Mouse (Mus musculus): ENCODE measurements around the gene Mcat. TPM values are rescaled to one million over a fixed set of nuclear protein-coding genes. Genes with fewer than 3 reads are reported as not detected.

Gene Mcat
- polyA plus RNA-seq, 1 experiment from 2014 or later = 26.7 TPM

GRCm38 (mm10) chr15:83576651-83577050 lies 13.1 kb upstream of the Mcat start:
- CTCF ChIA-PET = no interaction called here
- no peak for ATAC-seq
- no peaks in the 10 kb centered on the region for H3K27me3 ChIP-seq
- TF ChIP-seq CTCF (IDR thresholded peaks at IDR 0.05) = no peak
- POLR2A ChIA-PET = no interaction called here
- in situ Hi-C loops (cut with MboI; ENCODE audit: low pct_unique_long_range_greater_than_20kb) = no loop called here
- no peak for DNase-seq (ENCODE audit: low read depth, low spot score)

- TF ChIP-seq CTCF (IDR thresholded peaks at IDR 0.05) = no peak
- no peaks in the 10 kb centered on the region for H3K27me3 ChIP-seq
- no peak for DNase-seq (ENCODE audit: low read depth, low spot score)
- in situ Hi-C loops (cut with MboI; ENCODE audit: low pct_unique_long_range_greater_than_20kb) = no loop called here
- ATAC-seq = no peak
- ChIA-PET POLR2A (no interaction called here), CTCF (interaction anchor here (1.2 to 1.6 kb wide), 2 partner anchors 8 to 17 kb away, joined by 4 to 5 read pairs; no protein-coding TSS in a partner anchor)
These were observed 12.0 kb upstream of the Mcat start for GRCm38 (mm10) chr15:83575543-83575942.

- ATAC-seq = peak; percentile 80
- in situ Hi-C loops (cut with MboI; ENCODE audit: low pct_unique_long_range_greater_than_20kb) = no loop called here
- TF ChIP-seq CTCF (IDR thresholded peaks at IDR 0.05) = no peak
- POLR2A ChIA-PET = no interaction called here
- peak; percentile 83 for DNase-seq (ENCODE audit: low read depth, low spot score)
- H3K27me3 ChIP-seq = no peaks in the 10 kb centered on the region
- CTCF ChIA-PET = interaction anchor here (0.8 to 1.6 kb wide), 3 partner anchors 9 to 18 kb away, joined by 3 to 5 read pairs (median 4); no protein-coding TSS in a partner anchor
These were observed 11.3 kb upstream of the Mcat start for GRCm38 (mm10) chr15:83574731-83575351.

GRCm38 (mm10) chr15:83573606-83574005 lies 10.0 kb upstream of the Mcat start:
- CTCF ChIA-PET = no interaction called here
- TF ChIP-seq CTCF (IDR thresholded peaks at IDR 0.05) = no peak
- POLR2A ChIA-PET = interaction anchor here (0.6 kb wide), 1 partner anchor 8 kb away, joined by 3 read pairs; no protein-coding TSS in a partner anchor
- ATAC-seq = no peak
- no peak for DNase-seq (ENCODE audit: low read depth, low spot score)
- in situ Hi-C loops (cut with MboI; ENCODE audit: low pct_unique_long_range_greater_than_20kb) = no loop called here
- H3K27me3 ChIP-seq = no peaks in the 10 kb centered on the region

GRCm38 (mm10) chr15:83572132-83572531 lies 8.5 kb upstream of the Mcat start:
- no peak for ATAC-seq
- no peaks in the 10 kb centered on the region for H3K27me3 ChIP-seq
- in situ Hi-C loops (cut with MboI; ENCODE audit: low pct_unique_long_range_greater_than_20kb) = no loop called here
- ChIA-PET CTCF (interaction anchor here (1.1 kb wide), 1 partner anchor 13 kb away, joined by 3 read pairs; no protein-coding TSS in a partner anchor), POLR2A (no interaction called here)
- no peak for TF ChIP-seq CTCF (IDR thresholded peaks at IDR 0.05)
- DNase-seq (ENCODE audit: low read depth, low spot score) = no peak

- ChIA-PET POLR2A (no interaction called here), CTCF (interaction anchor here (1.1 kb wide), 1 partner anchor 12 kb away, joined by 3 read pairs; no protein-coding TSS in a partner anchor)
- in situ Hi-C loops (cut with MboI; ENCODE audit: low pct_unique_long_range_greater_than_20kb) = no loop called here
- DNase-seq (ENCODE audit: low read depth, low spot score) (no peak), ATAC-seq (peak; percentile 9)
- TF ChIP-seq CTCF (IDR thresholded peaks at IDR 0.05) = no peak
- no peaks in the 10 kb centered on the region for H3K27me3 ChIP-seq
These were observed 8.0 kb upstream of the Mcat start for GRCm38 (mm10) chr15:83571636-83572035.

- no peak for DNase-seq (ENCODE audit: low read depth, low spot score)
- CTCF ChIA-PET = interaction anchor here (0.9 to 1.2 kb wide), 3 partner anchors 11 to 24 kb away, joined by 3 read pairs; no protein-coding TSS in a partner anchor
- ATAC-seq = no peak
- in situ Hi-C loops (cut with MboI; ENCODE audit: low pct_unique_long_range_greater_than_20kb) = no loop called here
- POLR2A ChIA-PET = interaction anchor here (0.5 kb wide), 1 partner anchor 381 kb away, joined by 5 read pairs; no protein-coding TSS in a partner anchor
- no peak for TF ChIP-seq CTCF (IDR thresholded peaks at IDR 0.05)
- H3K27me3 ChIP-seq = no peaks in the 10 kb centered on the region
These were observed 7.1 kb upstream of the Mcat start for GRCm38 (mm10) chr15:83570641-83571040.

GRCm38 (mm10) chr15:83569682-83570081 lies 6.1 kb upstream of the Mcat start:
- CTCF ChIA-PET = interaction anchor here (1.0 to 1.2 kb wide), 2 partner anchors 12 to 25 kb away, joined by 3 read pairs; no protein-coding TSS in a partner anchor
- in situ Hi-C loops (cut with MboI; ENCODE audit: low pct_unique_long_range_greater_than_20kb) = no loop called here
- no peak for DNase-seq (ENCODE audit: low read depth, low spot score)
- POLR2A ChIA-PET = no interaction called here
- no peaks in the 10 kb centered on the region for H3K27me3 ChIP-seq
- ATAC-seq = no peak
- no peak for TF ChIP-seq CTCF (IDR thresholded peaks at IDR 0.05)

GRCm38 (mm10) chr15:83568544-83568943 lies 5.0 kb upstream of the Mcat start:
- in situ Hi-C loops (cut with MboI; ENCODE audit: low pct_unique_long_range_greater_than_20kb) = no loop called here
- DNase-seq (ENCODE audit: low read depth, low spot score) (no peak), ATAC-seq (no peak)
- ChIA-PET CTCF (no interaction called here), POLR2A (no interaction called here)
- TF ChIP-seq CTCF (IDR thresholded peaks at IDR 0.05) = no peak
- H3K27me3 ChIP-seq = no peaks in the 10 kb centered on the region

GRCm38 (mm10) chr15:83567728-83568127 lies 4.1 kb upstream of the Mcat start:
- no peaks in the 10 kb centered on the region for H3K27me3 ChIP-seq
- no peak for TF ChIP-seq CTCF (IDR thresholded peaks at IDR 0.05)
- in situ Hi-C loops (cut with MboI; ENCODE audit: low pct_unique_long_range_greater_than_20kb) = no loop called here
- POLR2A ChIA-PET = interaction anchor here (0.5 kb wide), 1 partner anchor 401 kb away, joined by 3 read pairs; no protein-coding TSS in a partner anchor
- CTCF ChIA-PET = no interaction called here
- ATAC-seq (no peak), DNase-seq (ENCODE audit: low read depth, low spot score) (no peak)

- no peak for DNase-seq (ENCODE audit: low read depth, low spot score)
- no peak for TF ChIP-seq CTCF (IDR thresholded peaks at IDR 0.05)
- POLR2A ChIA-PET = interaction anchor here (0.6 kb wide), 1 partner anchor 8 kb away, joined by 3 read pairs; no protein-coding TSS in a partner anchor
- in situ Hi-C loops (cut with MboI; ENCODE audit: low pct_unique_long_range_greater_than_20kb) = no loop called here
- CTCF ChIA-PET = interaction anchor here (0.8 kb wide), 1 partner anchor 13 kb away, joined by 3 read pairs; no protein-coding TSS in a partner anchor
- no peak for ATAC-seq
- no peaks in the 10 kb centered on the region for H3K27me3 ChIP-seq
These were observed 2.4 kb upstream of the Mcat start for GRCm38 (mm10) chr15:83566006-83566405.

Measured in Patski (cell line).